Mouse (Mus musculus) forebrain, embryonic 12.5 days (tissue): ENCODE data around the gene Gatc. TPM values are rescaled to one million over a fixed set of nuclear protein-coding genes. Genes with fewer than 3 reads are reported as not detected.
"Not testable (repeated sequence)": the region's sequence is repeated elsewhere in the genome, so short reads cannot be mapped to it uniquely, and the experiment has no call there.

Experiments used
- ATAC-seq: fragments of 200-750 bp; cut with Nextera tagmentation; 2 replicates; pipeline ENCODE4 v1.8.0; 2017; ENCODE audit warnings: moderate TSS enrichment; ENCODE audit not compliant: low FRiP score
- H3K27ac ChIP-seq: fragments of 300-500 bp; sonication (generic); 2 replicates; pipeline ENCODE4 v1.5.1; 2016; ENCODE audit warnings: mild to moderate bottlenecking
- H3K27me3 ChIP-seq: fragments of 300-500 bp; sonication (generic); 2 replicates; pipeline ENCODE4 v1.6.1; 2016; ENCODE audit warnings: mild to moderate bottlenecking
- H3K36me3 ChIP-seq: fragments of 300-500 bp; sonication (generic); replicated peaks from 2 replicates; pipeline ENCODE4 v1.6.1; 2016; ENCODE audit warnings: mild to moderate bottlenecking
- H3K4me1 ChIP-seq: fragments of 300-500 bp; sonication (generic); 2 replicates; pipeline ENCODE4 v1.6.1; 2016
- H3K4me2 ChIP-seq: fragments of 300-500 bp; sonication (generic); 2 replicates; pipeline ENCODE4 v1.6.1; 2016; ENCODE audit warnings: mild to moderate bottlenecking, moderate library complexity
- H3K4me3 ChIP-seq: fragments of 300-500 bp; sonication (generic); replicated peaks from 2 replicates; pipeline ENCODE4 v1.5.1; 2016; ENCODE audit warnings: mild to moderate bottlenecking
- H3K9ac ChIP-seq: fragments of 300-500 bp; sonication (generic); 2 replicates; pipeline ENCODE4 v1.6.1; 2016; ENCODE audit warnings: mild to moderate bottlenecking
- H3K9me3 ChIP-seq: fragments of 300-500 bp; sonication (generic); 2 replicates; pipeline ENCODE4 v1.6.1; 2016
- WGBS: fragments of 180-500 bp; shearing (Covaris S2); methylation state at CpG from one replicate; pipeline ENCODE4 v1.1.7; 2016; 5-methylcytosine and 5-hydroxymethylcytosine counted together
- polyA plus RNA-seq: library from polyadenylated mRNA; unstranded; fragments of >200 nt; fragmentation: Nextera tagmentation; extraction: Ambion mirVana; gene quantifications from 2 replicates; pipeline ENCODE4 v1.2.1, GENCODE M21; 2016

Gatc gene
- polyA plus RNA-seq, 1 experiment from 2014 or later = 42.1 TPM

DNA sequence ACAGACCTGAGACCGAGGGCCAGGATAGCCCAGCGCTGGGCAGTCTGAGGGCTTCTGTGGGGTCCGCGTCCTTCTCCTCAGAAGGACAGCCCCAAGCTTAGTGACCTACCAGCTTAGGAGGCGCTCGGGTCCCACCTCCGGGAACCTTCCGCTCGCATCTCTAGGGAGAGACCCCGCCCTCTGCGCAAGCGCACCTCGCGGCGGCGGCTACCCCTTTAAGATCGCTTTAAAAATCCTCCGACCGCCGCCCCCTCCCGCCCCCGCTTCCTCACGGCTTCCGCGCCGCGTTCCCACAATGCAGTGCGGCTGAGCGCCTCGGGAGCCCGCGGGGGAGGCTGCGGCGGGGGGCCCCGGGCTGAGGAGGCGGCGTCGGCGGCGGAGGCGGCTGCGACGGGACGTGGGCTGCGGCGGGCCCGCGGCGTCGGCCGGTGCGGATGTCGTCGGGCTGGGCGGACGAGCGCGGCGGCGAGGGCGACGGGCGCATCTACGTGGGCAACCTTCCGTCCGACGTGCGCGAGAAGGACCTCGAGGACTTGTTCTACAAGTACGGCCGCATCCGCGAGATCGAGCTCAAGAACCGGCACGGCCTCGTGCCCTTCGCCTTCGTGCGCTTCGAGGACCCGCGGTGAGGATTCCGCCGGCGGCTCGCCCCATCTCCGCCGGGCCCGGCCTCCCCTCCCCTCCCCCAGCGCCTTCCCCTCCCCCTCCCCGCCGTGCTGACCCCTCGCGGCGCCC lies 13.9 kb downstream of the Gatc start, which contains the start of gene Srsf9:
Gene Srsf9 (plus strand): TSS at position 303 of the 735 bp plus-strand sequence.
- Histone ChIP-seq H3K4me3 (peak within 1 kb of the TSS; percentile 97), H3K4me1 (peaks cover 26% of the 10 kb centered on the region), H3K4me2 (peak within 1 kb of the TSS; percentile 89), H3K27ac (peak within 1 kb of the TSS; percentile 89), H3K27me3 (no peaks in the 10 kb centered on the region), H3K36me3 (peaks cover 25% of the 10 kb centered on the region), H3K9ac (peak within 1 kb of the TSS; percentile 96), H3K9me3 (no peaks in the 10 kb centered on the region)
- under 1% methylated on average over 79 of the region's 97 CpGs for WGBS
- peak; percentile 95 for ATAC-seq

DNA sequence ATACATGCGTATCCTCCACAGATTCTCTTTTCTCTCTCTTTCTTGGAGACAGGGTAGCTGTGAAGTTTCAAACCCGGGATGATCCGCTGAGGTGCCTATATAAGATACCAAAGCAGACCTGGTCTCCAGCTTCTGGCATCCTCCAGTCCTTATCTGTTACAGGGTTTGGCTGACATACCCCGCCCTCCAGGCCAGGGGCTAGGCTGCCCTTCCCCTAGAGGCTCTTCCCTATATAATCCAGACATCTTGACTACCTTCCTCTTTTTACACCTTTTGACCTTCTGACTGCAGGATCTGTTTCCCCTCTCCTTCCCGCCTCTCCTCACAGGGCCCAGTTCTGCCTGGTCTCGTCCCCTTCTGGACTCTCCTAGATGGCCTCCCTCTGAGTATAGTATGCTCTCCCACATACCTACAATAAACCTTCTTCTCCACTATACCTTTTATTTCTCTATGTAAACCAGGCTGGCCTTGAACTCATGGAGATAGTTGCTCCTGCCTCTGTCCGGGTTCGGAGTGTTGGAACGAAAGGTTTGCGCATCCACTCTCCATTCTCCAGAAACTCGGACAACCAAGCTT lies 14.6 kb downstream of the Gatc start:
- Histone ChIP-seq H3K4me3 (peak overlapping the region; percentile 97), H3K9me3 (no peaks in the 10 kb centered on the region), H3K36me3 (peaks cover 18% of the 10 kb centered on the region), H3K4me2 (peak overlapping the region; percentile 89), H3K9ac (peak overlapping the region; percentile 96), H3K4me1 (peaks cover 26% of the 10 kb centered on the region), H3K27ac (peak overlapping the region; percentile 89), H3K27me3 (no peaks in the 10 kb centered on the region)
- 37% methylated on average over 11 of the region's 11 CpGs for WGBS
- ATAC-seq = peak; percentile 18

DNA sequence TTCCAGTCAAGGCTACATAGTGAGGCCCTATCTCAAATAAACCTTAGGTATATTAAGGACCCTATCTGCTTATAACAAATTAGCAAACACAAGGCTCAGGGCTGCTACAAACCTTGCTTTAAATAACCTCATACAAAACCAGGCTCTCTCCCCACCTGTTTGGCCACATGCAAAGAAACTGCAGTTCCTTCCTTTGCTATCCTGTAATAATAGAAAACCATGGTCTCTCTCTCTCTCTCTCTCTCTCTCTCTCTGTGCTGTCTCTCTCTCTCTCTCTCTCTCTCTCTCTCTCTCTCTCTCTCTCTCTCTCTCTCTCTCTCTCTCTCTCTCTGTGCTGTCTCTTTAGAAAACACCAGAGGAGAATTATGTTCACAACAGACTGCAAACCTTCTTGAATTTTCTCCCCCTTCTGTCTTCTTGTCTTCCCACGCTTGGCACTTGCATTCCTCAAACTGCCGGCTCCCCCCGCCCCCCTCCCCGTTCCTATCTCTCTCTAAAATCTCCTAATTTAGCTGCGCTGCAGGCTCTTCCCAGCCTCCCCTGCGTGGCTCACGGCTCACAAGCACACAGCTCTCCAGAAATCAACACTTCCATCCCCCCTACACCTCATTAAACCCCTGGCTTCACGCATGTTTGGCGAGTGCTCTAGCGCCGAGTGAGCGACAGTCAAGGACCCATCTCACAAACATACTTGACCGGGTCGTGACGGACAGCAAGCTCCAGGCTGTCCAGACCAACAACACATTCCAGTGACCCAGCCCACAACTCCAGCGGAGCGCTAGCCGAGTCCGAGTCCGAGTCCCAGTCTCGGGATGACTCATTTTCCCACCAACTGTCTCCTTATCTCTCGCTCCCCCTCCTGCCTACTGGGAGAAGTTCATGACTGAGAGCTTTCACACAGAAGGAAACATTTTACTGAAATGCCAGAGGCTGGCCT lies 21.7 kb downstream of the Gatc start:
- peak overlapping the region; percentile 38 for H3K4me3 ChIP-seq
- WGBS = under 1% methylated on average over 21 of the region's 22 CpGs
- H3K9me3 ChIP-seq = no peaks in the 10 kb centered on the region
- peaks cover 32% of the 10 kb centered on the region for H3K4me1 ChIP-seq
- ATAC-seq = peak; percentile 66
- H3K9ac ChIP-seq = peak overlapping the region; percentile 46
- peak overlapping the region; percentile 75 for H3K4me2 ChIP-seq
- H3K27ac ChIP-seq = peak overlapping the region; percentile 74
- peaks cover 5% of the 10 kb centered on the region; the same call in 1 of the 2 replicates for H3K27me3 ChIP-seq
- no peaks in the 10 kb centered on the region for H3K36me3 ChIP-seq

DNA sequence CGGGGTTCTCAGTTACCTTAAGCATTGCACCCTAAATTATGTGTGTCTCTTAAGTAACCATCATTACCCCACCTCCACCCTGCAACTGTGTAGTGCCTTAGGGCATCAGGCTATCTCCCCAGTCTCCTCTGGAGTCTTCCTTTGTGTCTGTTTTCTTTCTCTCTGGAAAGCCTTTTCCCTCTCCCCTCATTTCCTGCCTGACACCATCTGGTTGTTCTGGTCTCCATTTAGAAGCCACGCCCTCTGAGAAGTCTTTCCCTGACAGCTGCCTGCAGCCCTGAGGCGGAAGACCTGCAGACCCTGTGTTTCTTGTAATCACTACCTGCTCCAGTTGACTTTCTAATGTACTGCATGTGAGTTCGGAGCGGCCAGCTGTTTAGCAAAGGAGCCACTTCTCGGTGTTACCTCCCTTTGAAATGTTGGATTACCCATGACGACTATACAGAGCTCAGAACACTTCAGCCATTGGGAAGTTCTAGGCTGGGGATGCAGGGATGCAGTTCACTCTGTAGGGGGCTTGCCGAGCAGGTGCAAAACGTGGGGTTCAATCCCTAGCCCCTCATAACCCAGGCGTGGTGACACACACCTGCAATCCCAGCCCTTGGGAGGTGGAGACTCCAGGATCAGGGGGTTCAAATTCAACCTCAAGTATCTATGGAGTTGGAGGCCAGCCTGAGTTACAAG lies 23.2 kb downstream of the Gatc start:
- H3K36me3 ChIP-seq = no peaks in the 10 kb centered on the region
- peak overlapping the region; percentile 89 for H3K27ac ChIP-seq
- H3K9me3 ChIP-seq = no peaks in the 10 kb centered on the region
- peak overlapping the region; percentile 24 for H3K4me2 ChIP-seq
- WGBS = 4% methylated on average over 10 of the region's 10 CpGs
- H3K4me3 ChIP-seq = no peak overlapping the region
- peaks cover 39% of the 10 kb centered on the region for H3K4me1 ChIP-seq
- ATAC-seq = peak; percentile 59
- peaks cover 5% of the 10 kb centered on the region; the same call in 1 of the 2 replicates for H3K27me3 ChIP-seq
- H3K9ac ChIP-seq = no peak overlapping the region

DNA sequence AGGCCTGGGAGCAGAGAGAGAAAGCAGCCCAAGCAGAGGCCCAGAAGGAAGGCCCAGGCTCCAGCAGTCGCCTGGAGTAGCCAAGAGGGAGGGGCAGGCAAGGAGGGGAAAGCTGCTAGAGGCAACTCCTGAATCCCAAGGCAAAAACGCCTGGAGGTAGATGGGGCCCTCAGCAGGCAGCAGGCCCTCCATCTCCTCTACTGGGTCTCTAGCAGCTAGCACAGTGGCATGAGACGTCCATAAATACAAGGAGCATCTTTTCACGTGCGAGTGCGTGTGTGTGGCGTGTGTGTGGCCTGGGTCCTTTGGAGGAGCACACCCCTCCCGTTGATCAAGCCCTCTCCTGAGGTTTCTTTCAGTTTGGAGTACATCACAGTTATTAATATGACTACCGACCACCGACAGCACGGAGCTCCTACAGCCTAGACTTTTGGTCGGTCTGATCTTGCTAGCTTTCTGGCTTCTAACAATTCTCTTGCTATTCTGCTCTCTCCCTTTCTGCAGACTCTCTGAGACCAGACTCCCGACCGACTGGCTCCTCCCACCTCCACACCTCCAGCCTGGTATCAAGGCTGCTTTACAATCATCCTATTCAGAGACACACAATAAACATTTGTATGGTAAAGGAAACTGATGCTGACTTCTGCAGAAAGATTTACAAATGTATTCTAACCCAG lies 23.9 kb downstream of the Gatc start:
- H3K4me2 ChIP-seq = peak overlapping the region; percentile 24
- ATAC-seq = peak; percentile 65

DNA sequence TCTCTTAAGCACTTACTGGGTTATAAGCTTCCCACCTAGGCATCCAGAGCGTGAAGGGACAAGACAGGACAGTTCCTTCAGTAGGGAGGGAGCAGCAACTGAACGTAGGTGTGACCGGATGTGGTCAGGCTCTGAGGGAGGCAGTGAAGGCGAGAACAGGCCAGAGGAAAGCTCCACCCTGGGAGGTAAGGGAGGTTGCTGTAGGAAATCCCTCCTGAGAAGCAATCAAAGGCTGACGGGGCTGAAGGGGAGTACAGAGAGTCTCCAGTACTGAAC lies 27.4 kb downstream of the Gatc start:
- H3K27ac ChIP-seq = no peak overlapping the region
- H3K36me3 ChIP-seq = no peaks in the 10 kb centered on the region
- H3K4me3 ChIP-seq = no peak overlapping the region
- H3K4me2 ChIP-seq = no peak overlapping the region
- peak overlapping the region; percentile 2; the same call in 1 of the 2 replicates for H3K9ac ChIP-seq
- peaks cover 1% of the 10 kb centered on the region; the same call in 1 of the 2 replicates for H3K27me3 ChIP-seq
- H3K4me1 ChIP-seq = peaks cover 26% of the 10 kb centered on the region
- ATAC-seq = no peak
- H3K9me3 ChIP-seq = no peaks in the 10 kb centered on the region
- 53% methylated on average over 5 of the region's 5 CpGs for WGBS

More for the DNA sequence above, 23.9 kb downstream of the Gatc start:
- Histone ChIP-seq H3K4me3 (no peak overlapping the region), H3K27me3 (peaks cover 5% of the 10 kb centered on the region; the same call in 1 of the 2 replicates), H3K9ac (peak overlapping the region; percentile 33; the same call in 1 of the 2 replicates), H3K36me3 (no peaks in the 10 kb centered on the region), H3K4me1 (peaks cover 39% of the 10 kb centered on the region), H3K9me3 (no peaks in the 10 kb centered on the region), H3K27ac (peak overlapping the region; percentile 89)
- 3% methylated on average over 14 of the region's 14 CpGs for WGBS

DNA sequence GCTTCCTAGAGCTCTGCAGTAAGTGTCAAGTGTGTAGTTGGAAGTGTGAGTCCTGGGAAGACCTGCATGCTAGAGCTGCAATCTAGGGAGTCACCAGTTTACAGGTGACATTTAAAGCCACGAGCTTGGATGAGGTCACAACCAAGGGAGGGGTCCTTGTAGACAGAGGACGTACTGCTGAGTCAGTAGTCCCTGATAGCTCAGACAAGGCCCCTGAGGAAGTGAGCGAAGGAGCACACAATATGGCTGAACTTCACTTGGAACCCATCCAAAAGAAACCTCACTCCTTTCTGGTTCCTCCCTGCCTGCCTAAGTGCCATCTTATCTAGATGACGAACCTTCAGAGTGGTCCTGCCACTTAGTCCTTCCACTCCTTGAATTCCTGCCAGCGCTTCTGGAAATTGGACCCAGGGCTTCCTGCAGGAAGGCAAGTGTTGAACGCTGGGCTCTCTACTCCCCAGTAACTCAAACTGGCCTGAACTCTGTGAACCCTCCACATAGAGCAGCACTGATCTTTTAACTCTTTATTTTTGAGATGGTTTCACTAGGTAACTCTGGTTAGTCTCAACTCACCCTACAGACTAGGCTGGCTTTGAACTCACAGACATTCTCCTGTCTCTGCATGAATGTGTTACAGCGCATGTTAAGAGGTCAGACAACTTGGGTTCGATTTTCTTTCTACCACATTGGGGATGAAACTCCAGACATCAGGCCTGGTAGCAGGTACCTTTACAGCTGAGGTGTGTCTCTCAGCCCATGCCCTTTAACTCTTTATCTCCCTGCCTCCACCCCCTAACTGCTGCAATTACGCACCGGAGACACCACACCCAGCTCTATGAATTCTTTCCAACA lies 27.9 kb downstream of the Gatc start:
- H3K4me3 ChIP-seq = no peak overlapping the region
- H3K27me3 ChIP-seq = no peaks in the 10 kb centered on the region
- H3K9me3 ChIP-seq = no peaks in the 10 kb centered on the region
- no peak overlapping the region for H3K27ac ChIP-seq
- H3K4me2 ChIP-seq = no peak overlapping the region
- 76% methylated on average over 10 of the region's 10 CpGs for WGBS
- H3K9ac ChIP-seq = 0 out of 2 replicates have a peak overlapping the region, but pooled peaks have one; percentile 2
- ATAC-seq = no peak
- H3K36me3 ChIP-seq = no peaks in the 10 kb centered on the region
- peaks cover 21% of the 10 kb centered on the region for H3K4me1 ChIP-seq

DNA sequence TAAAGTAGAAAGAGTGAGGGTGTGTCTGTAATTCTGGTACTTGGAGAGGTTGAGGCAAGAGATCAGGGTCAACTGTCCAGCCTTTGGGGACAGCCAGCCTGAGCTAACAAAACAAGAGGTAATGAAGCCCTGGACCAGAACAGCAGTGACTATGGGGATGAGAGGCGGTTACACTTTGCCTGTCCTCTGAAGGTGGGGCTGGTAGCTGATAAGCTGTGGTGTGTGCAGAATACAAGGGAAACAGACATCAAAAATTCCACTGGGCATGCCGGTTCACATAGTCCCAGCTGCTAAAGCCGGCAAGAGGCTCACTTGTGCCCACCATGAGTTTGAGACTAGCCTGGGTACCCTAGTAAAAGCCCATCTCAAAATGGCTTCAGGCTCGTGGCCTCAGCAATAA lies 28.6 kb downstream of the Gatc start:
- WGBS = 86% methylated on average over 4 of the region's 4 CpGs

DNA sequence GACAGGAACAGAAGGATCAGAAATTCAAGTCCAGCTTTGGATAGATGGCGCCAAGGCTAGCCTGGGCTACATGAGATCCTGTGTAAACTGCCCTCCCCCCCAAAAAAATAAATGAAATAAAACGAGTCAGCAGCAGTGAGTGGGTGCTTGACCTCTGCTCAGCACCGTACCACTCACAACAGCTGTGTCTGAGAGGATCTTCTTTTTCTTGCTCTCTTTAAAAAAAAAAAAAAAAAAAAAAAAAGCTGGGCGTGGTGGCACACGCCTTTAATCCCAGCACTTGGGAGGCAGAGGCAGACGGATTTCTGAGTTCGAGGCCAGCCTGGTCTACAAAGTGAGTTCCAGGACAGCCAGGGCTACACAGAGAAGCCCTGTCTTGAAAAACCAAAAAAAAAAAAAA lies 38.8 kb downstream of the Gatc start:
- not testable (repeated sequence) for H3K4me2 ChIP-seq

More for the DNA sequence above, 28.6 kb downstream of the Gatc start:
- Histone ChIP-seq H3K4me1 (peaks cover 14% of the 10 kb centered on the region), H3K9me3 (no peaks in the 10 kb centered on the region), H3K27me3 (no peaks in the 10 kb centered on the region), H3K9ac (no peak overlapping the region), H3K27ac (no peak overlapping the region), H3K4me2 (no peak overlapping the region), H3K36me3 (no peaks in the 10 kb centered on the region), H3K4me3 (no peak overlapping the region)
- no peak for ATAC-seq

DNA sequence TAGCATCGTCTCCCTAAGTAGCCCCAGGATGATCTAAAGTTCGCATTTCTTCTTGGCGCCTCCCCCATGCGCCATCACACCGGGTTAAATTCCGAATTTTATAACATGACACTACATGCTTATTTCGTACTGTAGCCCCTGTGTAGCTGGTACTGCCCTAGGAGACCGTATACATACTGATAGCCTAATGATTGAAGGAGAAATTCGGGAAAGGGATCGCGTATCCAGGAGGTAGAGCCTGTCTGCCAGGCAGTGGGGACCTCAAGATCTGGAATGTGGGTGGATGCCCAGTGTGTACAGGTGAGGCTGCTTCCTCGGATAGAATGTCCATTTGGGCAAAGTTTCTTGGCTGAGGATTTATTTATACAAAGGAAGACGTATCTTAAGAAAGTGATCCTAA lies 39.4 kb downstream of the Gatc start:
- Histone ChIP-seq H3K4me1 (peaks cover 33% of the 10 kb centered on the region), H3K4me2 (peak overlapping the region; percentile 67), H3K9ac (peak overlapping the region; percentile 46), H3K36me3 (peaks cover 25% of the 10 kb centered on the region), H3K4me3 (peak overlapping the region; percentile 96), H3K9me3 (no peaks in the 10 kb centered on the region), H3K27ac (0 out of 2 replicates have a peak overlapping the region, but pooled peaks have one; percentile 94), H3K27me3 (peaks cover 8% of the 10 kb centered on the region; the same call in 1 of the 2 replicates)
- 32% methylated on average over 13 of the region's 13 CpGs for WGBS
- ATAC-seq = no peak

More for the DNA sequence above, 38.8 kb downstream of the Gatc start:
- H3K9ac ChIP-seq, ATAC-seq, H3K4me3 ChIP-seq, H3K9me3 ChIP-seq, H3K27me3 ChIP-seq, H3K27ac ChIP-seq: not testable (repeated sequence)
- Histone ChIP-seq H3K36me3 (peaks cover 21% of the 10 kb centered on the region), H3K4me1 (peaks cover 29% of the 10 kb centered on the region)
- 81% methylated on average over 5 of the region's 7 CpGs for WGBS
